Mouse (Mus musculus): ENCODE results near the gene Casd1.
"Not testable (repeated sequence)": the region's sequence is repeated elsewhere in the genome, so short reads cannot be mapped to it uniquely, and the experiment has no call there.

Casd1 gene

GRCm38 (mm10) chr6:4611853-4612252 is 11.2 kb downstream of the Casd1 start:
- no peak for DNase-seq (ENCODE audit: extremely low spot score, low read depth, low spot score)

- no peak for DNase-seq (ENCODE audit: extremely low spot score, low read depth, low spot score)
These were observed 11.8 kb downstream of the Casd1 start for GRCm38 (mm10) chr6:4612431-4612830.

GRCm38 (mm10) chr6:4617911-4618310 is 17.3 kb downstream of the Casd1 start:
- no peak for DNase-seq (ENCODE audit: extremely low spot score, low read depth, low spot score)

DNA sequence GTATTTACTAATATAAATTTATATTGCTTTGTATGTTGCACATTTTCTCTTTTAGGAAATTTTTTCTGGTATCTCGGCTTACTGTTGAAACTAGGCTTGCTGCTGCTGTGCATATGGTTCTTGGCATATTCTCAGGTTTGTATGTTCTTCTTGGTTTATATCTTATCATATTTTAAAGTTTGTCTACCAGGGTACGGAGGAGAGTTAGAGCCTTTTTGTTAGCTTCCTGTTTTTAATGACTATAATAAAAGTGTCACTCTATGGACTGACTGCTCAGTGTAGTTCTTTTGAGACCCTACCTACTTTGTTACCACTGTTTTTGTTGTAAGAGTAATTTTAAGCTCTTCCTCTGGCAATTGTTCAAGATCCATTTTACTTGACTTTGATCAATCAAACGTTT is 30.8 kb downstream of the Casd1 start:
- DNase-seq (ENCODE audit: extremely low spot score, low read depth, low spot score): no peak

- no peak for DNase-seq (ENCODE audit: extremely low spot score, low read depth, low spot score)
These were observed 32.5 kb downstream of the Casd1 start for GRCm38 (mm10) chr6:4633189-4633588.

DNA sequence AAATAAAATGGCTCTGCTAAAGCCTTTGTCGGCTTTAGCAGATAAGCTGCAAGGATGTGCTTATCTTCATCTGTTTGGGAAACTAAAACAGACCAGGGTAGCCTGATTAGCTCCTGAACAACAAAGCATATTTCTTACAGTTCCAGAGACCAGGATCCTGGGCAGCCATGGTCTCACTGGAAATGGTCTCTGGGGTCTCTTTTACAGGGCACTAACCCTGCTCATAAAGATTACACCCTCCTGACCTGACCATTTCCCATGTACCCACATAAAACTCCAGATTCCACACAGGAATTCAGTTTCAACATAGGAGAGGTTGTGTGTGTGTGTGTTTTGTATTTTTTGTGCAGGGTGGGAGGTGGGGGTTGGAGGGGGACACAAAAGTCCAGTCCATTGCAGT is 34.2 kb downstream of the Casd1 start:
- DNase-seq (ENCODE audit: extremely low spot score, low read depth, low spot score): no peak

- no peak for DNase-seq (ENCODE audit: extremely low spot score, low read depth, low spot score)
These were observed 41.4 kb downstream of the Casd1 start for GRCm38 (mm10) chr6:4642068-4642467.

DNA sequence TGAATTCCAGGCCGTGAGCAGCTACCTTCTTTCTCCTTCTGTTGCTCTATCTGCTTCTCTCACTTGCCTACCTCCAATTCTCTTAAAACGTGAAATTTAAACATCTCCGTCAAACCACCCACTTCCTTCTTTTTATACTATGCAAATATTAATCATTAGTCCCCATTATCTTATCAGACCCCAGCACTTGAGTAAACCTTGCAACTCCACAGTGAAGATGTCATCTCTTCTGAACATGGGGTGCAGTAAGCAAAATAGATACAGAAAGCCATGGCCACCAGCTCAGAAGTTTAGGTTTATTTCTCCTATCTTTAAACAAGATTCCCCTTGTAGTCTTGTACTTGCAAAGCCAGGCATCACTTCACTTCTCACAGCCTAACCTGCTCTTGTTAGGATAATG is 46.7 kb downstream of the Casd1 start:
- no peak for DNase-seq (ENCODE audit: extremely low spot score, low read depth, low spot score)

GRCm38 (mm10) chr6:4652596-4653134 is 52.0 kb downstream of the Casd1 start:
- no peak for DNase-seq (ENCODE audit: extremely low spot score, low read depth, low spot score)

DNA sequence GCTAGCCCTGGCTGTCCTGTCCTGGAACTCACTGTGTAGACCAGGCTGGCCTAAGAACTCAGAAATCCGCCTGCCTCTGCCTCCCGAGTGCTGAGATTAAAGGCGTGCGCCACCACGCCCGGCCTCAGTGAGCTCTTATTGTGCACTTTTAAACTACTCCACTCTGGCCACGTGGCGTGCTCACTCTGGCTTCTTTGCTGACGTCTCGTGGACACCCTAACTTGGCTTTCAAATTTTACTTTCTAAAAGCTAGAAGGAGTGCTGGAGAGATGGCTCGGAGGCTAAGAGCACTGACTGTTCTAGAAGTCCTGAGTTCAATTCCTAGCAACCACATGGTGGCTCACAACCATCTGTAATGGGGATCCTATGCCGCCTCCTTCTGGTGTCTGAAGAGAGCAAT is 53.1 kb downstream of the Casd1 start:
- not testable (repeated sequence) for DNase-seq (ENCODE audit: extremely low spot score, low read depth, low spot score)

- no peak for DNase-seq (ENCODE audit: extremely low spot score, low read depth, low spot score)
These were observed 54.8 kb downstream of the Casd1 start for GRCm38 (mm10) chr6:4655466-4655865.

- DNase-seq (ENCODE audit: extremely low spot score, low read depth, low spot score): no peak
These were observed 55.3 kb downstream of the Casd1 start for GRCm38 (mm10) chr6:4655924-4656323.

DNA sequence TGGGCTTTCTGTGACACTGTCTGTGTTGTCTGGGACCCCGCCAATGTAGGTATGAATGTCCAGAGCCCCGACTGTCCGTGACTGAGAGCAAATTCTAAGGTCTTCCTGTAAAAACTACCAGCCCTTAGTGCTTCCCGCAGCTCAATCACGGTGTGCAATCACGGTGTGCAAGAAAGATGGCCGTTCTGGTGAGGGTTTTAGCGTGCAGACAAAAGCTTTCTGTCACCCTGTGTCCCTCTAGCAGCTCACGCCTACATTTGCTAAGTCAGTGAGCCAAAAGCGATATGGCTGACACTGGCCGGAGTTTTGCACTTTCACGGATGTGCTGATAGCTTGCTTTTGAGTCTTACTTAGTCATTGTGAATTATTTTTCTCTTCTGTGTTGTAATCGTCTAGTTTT is 58.2 kb downstream of the Casd1 start:
- DNase-seq (ENCODE audit: extremely low spot score, low read depth, low spot score): no peak

GRCm38 (mm10) chr6:4663516-4663915 is 62.9 kb downstream of the Casd1 start:
- DNase-seq (ENCODE audit: extremely low spot score, low read depth, low spot score): no peak

- no peak for DNase-seq (ENCODE audit: extremely low spot score, low read depth, low spot score)
These were observed 63.7 kb downstream of the Casd1 start for GRCm38 (mm10) chr6:4664313-4664712.

DNA sequence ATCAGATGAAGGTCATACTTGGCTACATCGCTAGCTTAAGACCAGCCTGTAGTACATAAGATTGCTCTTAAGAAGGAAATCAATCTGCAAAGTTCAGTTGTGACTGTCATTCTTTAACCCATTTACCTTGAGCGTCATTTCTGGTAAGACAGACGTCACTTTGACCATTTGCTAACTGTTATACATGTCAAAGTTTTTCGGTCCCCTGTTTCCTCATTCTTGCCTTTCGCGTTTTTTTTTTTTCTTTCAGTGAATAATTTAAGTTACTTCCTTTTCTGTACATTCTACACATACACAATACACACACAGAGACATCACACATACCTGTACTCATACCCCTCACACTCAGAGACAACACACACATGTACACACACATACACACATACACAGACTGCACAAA is 64.5 kb downstream of the Casd1 start:
- no peak for DNase-seq (ENCODE audit: extremely low spot score, low read depth, low spot score)

GRCm38 (mm10) chr6:4677356-4677761 is 76.7 kb downstream of the Casd1 start:
- DNase-seq (ENCODE audit: extremely low spot score, low read depth, low spot score): no peak

- no peak for DNase-seq (ENCODE audit: extremely low spot score, low read depth, low spot score)
These were observed 79.3 kb downstream of the Casd1 start for GRCm38 (mm10) chr6:4679981-4680380.

DNA sequence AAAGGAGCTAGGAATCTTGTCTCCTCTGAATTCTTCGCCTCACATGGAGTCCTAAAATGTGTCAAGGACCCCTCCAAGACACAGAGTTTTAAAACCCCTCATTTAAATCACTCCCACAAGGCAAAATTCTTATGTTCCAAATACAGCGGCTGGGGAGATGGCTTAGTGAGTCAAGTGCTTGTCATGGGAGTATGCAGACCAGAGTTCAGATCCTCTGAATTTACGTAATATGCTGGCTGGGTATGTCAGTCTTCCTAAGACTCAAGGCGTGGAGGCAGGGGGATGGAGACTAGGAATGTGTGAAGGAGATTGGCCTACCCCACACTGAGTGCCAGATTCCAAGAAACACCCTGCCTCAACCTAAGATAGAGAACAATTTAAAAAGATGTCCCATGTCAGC is 79.9 kb downstream of the Casd1 start:
- no peak for DNase-seq (ENCODE audit: extremely low spot score, low read depth, low spot score)

DNA sequence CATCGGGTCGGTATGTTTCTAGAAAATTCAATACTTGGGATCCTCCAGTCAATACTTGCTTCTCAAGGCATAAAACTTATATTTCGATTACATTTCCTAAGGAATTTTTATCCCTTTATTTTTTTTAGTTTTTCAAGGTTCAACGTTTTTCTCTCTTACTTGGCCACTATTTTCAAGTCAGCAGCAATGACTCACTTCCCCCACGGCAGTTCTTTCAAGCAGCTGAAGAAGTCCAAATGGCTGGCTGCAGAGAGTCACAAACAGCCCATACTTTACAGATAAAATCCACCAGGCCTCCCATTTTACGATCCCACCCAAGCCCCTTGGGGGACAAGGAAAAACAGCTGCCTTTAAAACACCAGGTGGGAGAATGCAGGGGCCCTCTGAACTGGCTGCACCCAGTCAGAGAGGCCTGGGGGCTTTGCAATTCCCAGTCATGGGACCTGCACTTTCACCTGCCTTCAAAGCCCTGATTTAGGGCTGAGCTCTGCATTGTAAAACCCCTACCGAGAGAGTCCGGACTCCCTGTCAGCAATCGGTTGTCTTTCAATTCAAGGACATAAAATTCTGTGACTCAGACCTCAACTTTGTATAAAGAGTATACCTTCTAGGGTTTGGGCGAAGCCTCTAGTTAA is 84.2 kb downstream of the Casd1 start:
- DNase-seq (ENCODE audit: extremely low spot score, low read depth, low spot score): no peak

GRCm38 (mm10) chr6:4690438-4690837 is 89.8 kb downstream of the Casd1 start:
- no peak for DNase-seq (ENCODE audit: extremely low spot score, low read depth, low spot score)
